Mouse (Mus musculus) thymus, postnatal 14 days (tissue): ENCODE results near the gene Maco1.

ENCODE experiments used
- DNase-seq: peaks from one replicate; pipeline ENCODE4 v3.0.0; 2021

The Maco1 gene

GRCm38 (mm10) chr4:134853259-134853636, at the start of gene Maco1:
Maco1 (minus strand) TSS chr4:134853345.
- peak; percentile 99 for DNase-seq

GRCm38 (mm10) chr4:134901126-134901525, 48.0 kb upstream of the Maco1 start:
- no peak for DNase-seq

DNA sequence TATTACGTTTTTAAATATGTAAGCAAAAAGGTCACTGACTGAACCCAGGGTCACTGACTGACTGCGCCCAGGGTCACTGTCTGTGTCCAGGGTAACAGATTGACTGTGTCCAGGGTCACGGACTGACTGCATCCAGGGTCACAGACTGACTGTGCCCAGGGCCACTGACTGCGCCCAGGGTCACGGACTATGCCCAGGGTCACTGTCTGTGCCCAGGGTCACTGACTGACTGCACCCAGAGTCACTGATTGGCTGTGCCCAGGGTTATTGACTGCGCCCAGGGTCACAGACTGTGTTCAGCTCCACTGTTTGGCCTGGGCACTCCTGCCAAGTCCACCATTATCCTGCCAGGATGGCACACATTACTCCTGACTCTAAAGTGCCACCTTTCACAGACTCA, 44.1 kb upstream of the Maco1 start:
- no peak for DNase-seq

DNA sequence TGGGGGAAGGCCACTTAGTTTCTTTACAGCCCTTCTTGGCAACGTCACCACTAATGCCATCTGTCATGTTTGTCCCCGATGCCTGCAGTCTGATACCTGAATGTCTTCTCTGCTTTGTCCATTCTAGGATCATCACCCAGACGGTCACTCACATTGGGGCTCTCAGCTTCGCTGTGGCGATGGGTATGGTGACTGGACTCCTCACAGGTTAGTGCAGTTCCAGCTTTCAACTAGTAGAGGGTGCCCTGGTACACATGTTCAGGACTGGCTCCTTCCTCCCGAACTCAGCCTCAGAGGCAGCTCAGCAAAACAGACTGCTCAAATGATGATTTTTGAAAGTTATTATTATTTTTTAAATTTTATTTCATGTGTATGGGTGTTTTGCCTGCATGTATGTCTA, 39.0 kb upstream of the Maco1 start:
- DNase-seq = peak; percentile 68

- DNase-seq = no peak
Measured at GRCm38 (mm10) chr4:134884364-134884763, 31.2 kb upstream of the Maco1 start.

DNA sequence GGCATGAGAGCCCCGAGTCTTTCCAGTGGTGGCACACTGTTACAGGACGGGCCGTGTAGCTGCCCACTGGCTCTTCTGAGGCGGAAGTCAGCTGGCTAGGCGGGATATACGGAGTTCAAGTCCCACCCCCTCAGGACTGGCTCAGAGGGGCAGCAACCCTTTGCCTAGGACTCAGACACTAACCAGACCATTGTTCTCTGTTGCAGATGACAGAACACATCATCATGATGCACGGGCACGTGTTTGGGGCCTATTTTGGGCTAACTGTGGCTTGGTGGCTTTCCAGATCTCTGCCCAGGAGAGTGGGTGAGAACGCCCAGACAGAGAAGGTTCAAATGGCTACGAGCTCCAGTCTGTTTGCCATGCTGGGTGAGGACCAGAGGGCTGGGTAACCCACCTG, 30.7 kb upstream of the Maco1 start:
- DNase-seq = no peak

DNA sequence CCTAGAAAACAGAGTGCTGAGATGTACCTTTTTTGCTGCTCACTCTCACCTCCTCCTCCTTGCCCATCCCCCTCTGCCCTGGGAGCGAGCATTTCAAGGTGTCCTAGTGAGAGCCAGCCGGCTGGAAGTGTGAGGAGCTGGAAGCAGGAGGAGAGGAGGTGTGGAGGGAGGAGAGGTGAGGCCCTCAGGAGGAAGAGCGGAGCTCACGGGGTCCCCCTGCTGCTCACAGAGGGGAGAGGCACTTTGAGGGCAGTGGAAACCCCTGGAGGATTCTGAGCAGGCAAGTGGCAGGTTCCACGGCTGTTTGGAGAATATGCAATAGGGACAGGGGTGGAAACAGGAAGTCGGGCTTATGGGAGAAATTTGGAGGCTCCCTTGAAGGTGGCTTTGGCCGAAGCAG, 30.1 kb upstream of the Maco1 start:
- DNase-seq = peak; percentile 58

DNA sequence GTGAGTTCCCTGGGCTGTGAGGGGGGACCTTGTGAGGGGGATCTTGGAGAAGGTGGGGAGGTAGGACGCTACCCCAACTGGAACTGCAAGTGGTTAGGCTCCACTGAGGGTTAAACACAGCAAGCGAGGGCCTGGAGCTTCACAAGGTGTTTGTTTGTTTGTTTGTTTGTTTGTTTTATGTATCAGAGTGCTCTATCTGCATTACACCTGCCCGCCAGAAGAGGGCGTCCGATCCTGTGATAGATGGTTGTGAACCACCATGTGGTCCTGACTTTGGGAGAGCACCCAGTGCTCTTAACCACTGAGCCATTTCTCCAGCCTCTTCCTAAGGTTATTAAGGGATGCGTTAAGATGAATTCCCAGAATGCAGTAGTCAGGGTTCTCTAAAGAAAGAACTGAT, 26.9 kb upstream of the Maco1 start:
- peak; percentile 14 for DNase-seq

- peak; percentile 76 for DNase-seq
Measured at GRCm38 (mm10) chr4:134879410-134879981, 26.4 kb upstream of the Maco1 start.

DNA sequence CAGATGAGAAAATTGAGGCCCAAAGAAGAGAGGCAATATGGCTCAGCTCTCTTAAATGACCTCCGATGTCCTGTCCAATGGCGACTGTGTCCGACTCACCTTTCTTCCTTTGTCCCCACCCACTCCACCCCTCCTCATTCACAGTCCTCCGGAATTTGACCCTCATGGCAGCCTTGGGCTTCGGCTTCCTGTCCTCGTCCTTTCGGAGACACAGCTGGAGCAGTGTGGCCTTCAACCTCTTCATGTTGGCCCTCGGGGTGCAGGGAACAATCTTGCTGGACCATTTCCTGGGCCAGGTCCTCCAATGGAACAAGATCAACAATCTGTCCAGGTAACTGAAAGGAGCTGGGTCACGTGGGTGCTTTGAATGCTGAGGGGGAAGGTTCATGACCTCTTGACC, 23.0 kb upstream of the Maco1 start:
- DNase-seq = no peak

DNA sequence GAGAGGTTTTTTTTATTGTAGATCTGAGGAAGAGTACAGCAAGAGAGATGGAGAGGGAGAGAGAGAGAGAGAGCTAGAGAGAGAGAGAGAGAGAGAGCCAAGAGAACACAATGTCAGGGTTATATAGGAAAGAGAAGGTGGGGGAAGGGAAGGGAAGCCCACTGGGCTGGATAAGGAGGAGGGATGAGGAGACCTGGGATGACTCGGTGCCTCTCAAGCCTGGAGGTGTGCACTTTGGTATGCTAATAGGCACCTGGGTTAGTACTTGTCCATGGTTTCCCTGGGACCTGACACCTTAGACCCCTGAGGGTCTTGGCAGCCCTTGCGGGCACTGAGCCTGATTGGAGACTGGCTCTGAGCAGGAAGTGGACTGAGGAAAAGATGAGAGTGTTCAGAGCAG, 18.8 kb upstream of the Maco1 start:
- DNase-seq = no peak

DNA sequence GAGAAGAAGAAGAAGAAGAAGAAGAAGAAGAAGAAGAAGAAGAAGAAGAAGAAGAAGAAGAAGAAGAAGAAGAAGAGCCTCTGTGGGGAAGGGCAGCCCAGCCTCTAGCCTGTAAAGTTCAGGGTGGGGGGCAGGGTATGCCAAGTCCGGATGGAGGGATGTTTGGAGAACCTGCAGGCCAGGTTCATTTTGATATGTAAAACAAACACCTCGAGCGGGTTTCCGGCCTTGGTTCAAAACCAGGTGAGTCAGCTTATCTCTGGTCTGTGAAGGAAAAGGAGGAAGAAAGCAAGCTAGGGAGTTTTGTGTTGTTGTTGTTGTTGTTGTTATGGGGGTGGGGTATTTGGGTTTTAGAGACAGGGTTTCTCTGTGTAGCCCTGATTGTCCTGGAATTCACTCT, 18.3 kb upstream of the Maco1 start:
- no peak for DNase-seq

DNA sequence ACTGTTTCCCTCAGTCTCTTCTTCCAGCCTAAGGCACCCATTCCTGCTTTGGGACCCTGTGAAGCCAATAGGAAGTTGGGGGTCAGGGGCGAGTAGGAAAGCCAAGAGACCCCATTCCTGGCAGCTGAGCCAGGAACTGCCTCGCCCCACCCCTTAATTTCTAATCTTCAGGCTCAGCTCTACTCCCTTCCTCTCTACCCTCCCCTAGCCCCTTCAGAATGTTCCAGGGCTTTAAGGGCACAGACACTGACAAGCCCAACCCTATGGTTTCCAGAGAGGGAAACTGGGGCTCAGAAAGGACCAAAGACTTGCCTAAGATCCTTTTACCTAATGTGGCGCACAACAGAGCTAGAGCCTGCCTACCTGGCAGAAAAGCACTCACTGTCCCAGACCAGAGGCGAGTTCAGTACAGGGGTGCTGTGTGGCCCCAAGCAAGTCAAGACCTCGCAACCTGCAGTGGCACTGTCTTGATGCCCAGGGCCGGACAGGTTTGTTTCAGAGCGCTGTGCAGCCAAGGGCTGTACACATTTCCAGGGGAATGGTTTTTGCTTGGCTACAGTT, 16.8 kb upstream of the Maco1 start:
- DNase-seq = no peak

- DNase-seq = no peak
Measured at GRCm38 (mm10) chr4:134869068-134869730, 16.1 kb upstream of the Maco1 start.

DNA sequence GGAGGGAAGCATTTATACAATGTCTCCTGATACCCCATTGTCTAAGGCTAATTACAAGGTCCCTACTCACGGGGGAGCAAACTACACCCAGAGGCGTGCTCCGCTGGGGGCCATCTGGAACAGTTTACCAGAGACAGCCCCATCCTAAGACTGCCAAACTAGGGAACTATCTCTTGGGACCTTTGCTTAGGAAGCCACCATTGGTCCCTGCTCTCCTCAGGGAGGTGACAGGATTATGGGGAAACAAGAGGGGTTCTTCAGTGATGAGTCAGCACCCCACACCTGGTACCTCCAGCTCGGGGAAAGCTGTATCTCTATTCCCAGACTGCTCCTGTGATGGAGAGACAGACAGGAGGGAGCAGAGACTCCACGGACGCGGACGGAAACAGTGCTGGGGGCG, 15.3 kb upstream of the Maco1 start:
- no peak for DNase-seq

- no peak for DNase-seq
Measured at GRCm38 (mm10) chr4:134868065-134868464, 14.9 kb upstream of the Maco1 start.

- no peak for DNase-seq
Measured at GRCm38 (mm10) chr4:134867661-134868060, 14.5 kb upstream of the Maco1 start.

DNA sequence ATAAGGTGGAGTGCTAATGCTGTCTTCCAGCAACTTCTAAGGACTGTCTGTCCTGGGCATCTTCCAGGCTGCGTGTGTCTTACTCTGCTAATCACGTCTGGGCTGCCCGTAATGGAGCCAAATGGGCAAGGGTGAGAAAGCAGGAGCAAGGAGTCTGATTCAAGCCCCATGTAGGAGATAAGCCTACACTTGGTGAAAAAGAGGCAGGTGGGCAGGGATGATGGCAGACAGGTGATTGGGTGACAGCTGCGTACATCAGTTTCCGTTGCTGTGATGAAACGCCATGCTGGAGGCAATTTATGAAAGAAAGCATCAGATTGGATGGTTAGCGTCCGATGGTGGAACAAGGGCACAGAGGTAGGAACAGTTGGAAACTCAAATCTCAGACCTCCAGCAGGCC, 14.1 kb upstream of the Maco1 start:
- DNase-seq = no peak

DNA sequence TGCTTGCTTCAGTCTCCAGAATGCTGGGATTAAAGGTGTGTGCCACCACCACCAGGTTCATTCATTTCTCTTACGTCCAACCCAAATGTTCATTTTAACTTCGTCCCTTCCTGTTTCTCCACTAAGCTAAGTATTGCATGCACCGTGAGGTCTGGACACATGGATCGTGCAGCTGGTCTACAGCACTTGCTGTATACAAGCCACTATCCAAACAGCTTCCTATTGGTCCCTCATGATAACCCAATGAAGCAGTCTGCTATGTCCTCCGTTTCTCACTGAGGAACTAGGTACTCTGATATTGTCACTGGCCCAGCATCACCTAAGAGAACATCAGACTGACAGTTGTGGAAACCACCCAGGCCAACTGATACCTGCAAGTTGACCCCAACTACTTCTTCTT, 12.6 kb upstream of the Maco1 start:
- no peak for DNase-seq

GRCm38 (mm10) chr4:134865340-134865739, 12.2 kb upstream of the Maco1 start:
- no peak for DNase-seq

DNA sequence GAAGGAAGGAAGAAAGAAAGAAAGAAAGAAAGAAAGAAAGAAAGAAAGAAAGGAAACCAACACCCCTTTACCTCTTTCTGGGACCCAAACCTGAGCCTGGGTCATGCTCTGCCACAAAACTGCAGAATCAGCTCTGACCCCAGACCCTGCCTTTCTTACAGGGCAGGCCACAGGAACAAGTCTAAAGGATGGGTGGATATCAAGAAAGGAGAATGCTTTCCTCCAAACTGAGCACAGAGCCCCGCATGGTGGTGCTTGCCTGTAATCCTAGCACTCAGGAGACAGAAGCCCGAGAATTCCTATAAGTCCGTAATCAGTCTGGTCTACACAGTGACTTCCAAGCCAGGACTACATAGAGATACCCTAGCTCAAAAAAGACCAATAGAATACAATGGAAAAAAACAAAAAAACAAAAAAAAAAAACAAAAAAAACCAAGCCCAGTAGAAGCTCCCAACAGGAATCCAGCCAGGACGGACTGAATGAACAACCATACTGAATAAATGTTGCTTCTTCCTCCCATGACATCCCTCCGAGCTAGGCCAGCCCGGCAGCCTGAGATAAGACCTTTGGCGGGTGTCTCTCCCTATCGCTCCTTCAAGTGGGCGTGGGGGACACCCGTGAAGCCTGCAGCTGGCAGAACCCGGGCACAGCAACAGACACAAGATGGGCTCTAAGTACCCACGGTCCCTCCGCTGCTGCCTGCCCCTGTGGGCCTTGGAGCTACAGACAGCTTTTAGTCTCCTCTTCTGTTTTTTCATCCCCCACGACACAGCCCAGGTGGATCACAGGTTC, 11.0 kb upstream of the Maco1 start, which contains the start of gene Rhd:
Gene Rhd (plus strand): TSS at position 600 of the 793 bp plus-strand sequence.
- no peak for DNase-seq

DNA sequence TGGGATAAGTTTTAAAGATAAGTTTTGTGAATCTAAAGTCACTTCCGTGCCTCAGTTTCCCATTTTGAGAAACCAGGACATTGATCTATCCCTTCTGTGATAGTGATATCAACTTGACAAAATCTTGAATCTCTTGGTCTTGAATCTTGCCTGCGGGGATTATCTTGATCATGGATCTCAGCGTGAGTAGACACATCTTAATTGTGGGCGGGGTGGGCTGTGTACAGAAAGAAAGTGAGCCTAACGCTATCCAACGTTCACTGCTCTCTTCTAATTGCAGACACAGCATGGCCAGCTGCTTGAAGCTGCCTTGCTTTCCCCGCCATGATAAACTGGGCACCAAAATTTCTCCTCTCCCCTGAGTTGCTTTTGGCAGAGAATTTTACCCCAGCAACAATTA, 9.9 kb upstream of the Maco1 start:
- DNase-seq = no peak

DNA sequence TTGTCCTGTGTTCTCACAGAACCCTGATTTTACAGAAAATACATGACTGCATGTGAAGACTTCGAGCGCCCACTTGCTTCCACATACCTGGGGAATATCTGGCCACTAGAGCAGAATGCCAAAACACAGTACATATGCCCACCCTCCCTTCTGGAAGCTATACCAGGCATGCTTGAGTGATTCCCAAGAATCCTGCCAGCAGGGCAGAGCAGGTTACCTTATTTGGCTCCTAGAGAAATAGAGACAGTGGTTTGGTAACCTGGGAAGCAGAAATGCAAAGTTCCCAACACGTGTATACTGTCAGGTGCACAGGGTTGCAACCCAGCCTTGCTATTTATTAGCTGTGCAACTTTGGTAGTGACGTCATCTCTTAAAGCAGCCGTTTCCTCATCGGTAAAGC, 8.7 kb upstream of the Maco1 start:
- DNase-seq = no peak

GRCm38 (mm10) chr4:134858494-134858893, 5.3 kb upstream of the Maco1 start:
- DNase-seq = no peak
